Mouse (Mus musculus) induced T-regulatory cell, adult 2 months (primary cell): ENCODE results near the gene E130208F15Rik.

Source experiments
- DNase-seq: peaks from one replicate; pipeline ENCODE4 v3.0.0-alpha.2; 2012; ENCODE audit warnings: low read depth

E130208F15Rik gene

DNA sequence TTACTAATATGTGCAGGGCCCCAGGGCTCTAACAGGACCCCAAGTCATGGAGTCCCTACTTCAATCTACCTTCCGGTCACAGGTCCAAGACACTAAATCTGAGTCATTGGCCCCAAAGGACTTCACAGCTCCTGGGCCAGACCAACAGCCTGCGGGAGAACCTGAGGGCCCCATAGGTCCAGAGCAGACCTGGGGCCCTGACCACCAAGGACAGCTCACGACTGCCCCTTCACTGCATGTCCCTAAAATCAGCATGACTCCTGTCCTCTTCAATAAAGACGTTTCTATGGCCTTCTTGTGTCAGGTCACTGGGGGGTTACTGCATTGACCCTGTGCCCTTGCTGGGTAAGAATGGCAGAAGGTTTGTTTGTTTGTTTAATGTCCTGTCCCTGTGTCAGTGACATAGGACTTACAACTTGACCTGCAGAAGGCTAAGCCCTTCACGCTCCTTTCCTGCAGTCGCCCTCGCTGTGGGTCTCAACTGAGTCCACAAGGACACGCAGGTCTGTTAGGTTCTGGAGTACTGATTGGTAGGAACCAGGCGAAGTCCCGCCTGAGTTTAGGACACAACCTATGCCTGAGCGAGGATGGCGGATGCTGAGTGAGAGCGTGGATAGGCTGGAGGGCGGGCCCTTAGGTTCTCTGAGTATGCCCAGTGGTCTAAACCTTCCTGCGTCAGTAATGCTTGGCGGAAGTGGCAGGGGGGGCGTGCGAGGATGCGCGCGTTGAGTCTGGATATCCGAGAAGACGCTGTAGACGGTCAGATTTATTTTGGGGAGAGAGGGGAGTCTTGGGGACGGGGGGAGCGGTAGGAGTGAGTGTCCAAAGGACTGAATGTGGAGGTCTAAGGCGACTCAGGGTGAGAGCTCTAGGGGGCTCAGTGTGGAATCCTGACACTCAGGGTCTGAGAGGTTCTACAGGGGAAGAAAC lies 13.2 kb upstream of the E130208F15Rik start, which contains the start of gene Alkbh6:
Alkbh6 (plus strand) TSS at position 642 of the 930 bp plus-strand sequence.
- DNase-seq, result peak; percentile 98

DNA sequence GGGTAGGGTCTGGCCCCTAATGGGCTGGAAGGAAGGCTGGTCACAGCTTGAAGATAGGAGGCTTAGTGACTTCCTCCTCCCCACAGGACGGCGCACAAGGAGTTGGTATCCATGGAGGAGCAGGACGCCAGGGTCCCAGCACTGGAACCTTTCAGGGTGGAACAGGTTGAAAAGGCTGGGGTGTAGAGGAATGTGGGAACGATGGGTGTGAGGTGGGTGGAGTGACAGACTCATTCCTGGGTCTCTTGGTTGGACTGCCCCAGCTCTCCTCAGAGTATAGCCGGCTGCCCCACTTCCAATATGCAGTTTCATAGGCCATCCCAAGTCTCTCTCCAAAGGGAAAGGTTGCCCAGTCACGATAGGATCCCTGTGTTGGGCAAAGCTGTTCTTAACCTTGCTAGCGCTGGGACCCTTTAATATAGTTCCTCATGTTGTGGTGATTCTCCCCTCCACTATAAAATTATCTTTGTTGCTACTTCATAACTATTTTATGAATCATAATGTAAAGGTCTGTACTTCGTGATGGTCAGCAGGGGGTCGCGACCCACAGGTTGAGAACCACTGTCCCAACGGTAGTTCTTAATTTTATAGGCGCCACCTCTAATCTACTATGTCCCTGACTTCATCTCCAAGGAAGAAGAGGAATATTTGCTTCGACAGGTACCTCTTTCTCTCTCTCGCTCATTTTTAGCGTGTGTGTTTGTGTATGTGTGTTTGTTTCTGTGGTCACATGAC lies 12.0 kb upstream of the E130208F15Rik start:
- no peak for DNase-seq

DNA sequence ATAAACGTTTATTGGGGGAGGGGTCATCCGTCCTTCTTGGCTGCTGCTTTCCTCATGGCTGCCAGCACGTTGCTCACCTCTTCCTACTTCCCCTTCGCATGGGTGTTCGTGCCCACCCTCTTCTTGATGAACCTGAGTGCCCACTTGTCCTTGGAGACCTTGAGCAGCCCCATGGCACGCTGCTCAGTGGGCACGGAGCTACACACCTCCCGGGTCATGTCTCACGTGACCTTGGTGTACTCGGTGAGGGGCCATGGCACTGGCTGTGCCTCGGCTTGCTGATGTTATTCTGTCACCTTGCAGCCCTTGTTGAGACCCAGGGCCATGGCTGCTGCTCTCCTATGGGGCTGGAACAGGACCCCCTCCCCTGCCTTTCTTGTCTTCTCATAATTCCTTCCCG lies 11.4 kb upstream of the E130208F15Rik start:
- DNase-seq, result no peak

DNA sequence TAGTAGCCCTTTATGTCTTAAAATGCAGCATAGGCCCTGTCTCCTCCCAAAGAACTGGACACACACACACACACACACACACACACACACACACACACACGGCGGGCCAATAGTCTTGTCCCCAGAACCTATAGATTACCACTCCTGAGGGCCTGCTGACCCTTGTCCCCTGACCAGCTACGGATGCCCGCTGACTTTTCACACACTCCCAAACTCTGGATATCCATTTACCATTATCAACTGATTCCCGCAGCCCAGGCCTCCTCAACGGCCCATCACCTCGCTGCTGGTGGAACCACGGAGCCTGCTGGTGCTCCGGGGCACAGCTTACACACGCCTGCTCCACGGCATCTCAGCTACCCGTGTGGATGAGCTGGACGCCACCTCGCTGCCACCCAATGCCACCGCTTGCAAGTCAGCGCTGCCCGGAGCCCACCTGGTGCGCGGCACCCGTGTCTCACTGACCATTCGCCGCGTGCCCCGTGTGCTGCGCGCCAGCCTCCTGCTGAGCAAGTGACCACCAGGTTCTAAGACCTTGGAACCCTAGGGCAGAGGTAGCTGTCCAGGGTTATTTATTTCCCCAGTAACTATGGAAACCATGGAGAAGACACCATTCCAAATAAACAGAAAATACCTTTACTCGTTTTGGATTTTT lies 7.7 kb upstream of the E130208F15Rik start:
- DNase-seq, result no peak

DNA sequence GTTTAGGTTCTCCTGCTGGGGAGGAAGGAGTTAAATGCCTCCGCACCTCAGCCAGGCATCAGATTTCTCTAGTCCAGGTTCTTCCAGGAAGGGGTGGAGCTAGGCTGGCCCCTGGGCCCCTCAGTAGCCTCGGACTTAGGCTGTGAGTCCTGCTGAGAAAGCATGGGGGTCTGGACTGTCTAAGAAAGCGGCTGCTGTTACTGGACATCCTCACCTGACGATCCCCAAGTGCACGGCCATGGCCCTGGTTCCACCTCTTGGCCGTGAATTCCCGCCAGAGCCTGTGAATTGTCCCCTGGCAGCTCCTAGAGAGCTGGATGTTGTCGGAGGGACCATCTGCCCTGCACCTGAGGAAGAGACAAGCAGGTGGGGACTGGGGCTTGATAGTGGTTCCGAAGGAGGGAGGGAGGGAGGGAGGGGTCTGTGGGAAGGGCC lies 6.8 kb upstream of the E130208F15Rik start, which contains the start of gene Syne4:
Syne4 (plus strand) TSS at position 87 of the 435 bp plus-strand sequence.
- no peak for DNase-seq

DNA sequence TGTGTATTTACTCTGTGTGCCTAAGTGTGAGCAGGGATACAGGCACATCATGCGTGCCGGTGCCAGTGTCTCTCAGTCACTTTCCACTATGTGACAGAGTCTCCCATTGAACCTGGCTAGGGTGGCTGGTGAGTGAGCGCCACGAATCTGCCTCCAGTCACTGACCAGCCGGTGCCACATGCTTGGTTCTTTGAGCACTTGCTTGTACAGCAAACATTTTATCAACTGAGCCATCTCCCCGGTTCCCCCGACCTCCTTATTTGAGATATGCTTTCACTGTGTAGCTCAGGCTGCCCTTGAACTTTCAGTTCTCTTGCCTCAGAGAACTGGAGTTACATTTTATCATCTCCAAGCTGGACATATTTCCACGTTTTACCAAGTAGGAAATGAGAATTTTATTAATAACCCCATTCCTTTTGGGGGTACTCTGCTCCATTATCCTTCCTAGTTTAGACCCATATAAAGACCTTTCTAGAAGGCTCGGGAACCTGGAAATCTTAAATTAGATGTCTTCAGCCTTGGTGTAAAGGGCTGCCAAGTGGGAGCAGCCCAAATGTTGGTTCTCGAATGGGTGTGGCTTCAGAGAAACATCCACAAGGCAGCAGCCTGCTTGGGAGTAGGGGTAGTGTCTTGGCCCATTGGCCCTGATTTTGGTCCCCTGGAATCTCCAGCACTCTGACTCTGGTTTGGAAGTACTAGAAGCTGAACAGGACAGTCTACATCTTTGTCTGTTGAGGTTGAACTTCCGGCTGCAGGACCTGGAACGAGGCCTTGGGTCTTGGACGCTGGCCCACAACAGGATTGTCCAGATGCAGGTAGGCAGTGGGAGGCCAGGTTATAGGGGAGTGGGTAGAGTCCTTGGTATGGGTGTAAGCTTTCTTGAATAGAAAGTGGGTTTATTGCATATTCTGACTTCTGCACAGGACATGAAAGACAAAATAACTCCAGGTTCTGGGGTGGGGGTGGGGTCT lies 5.7 kb upstream of the E130208F15Rik start:
- DNase-seq, result no peak

DNA sequence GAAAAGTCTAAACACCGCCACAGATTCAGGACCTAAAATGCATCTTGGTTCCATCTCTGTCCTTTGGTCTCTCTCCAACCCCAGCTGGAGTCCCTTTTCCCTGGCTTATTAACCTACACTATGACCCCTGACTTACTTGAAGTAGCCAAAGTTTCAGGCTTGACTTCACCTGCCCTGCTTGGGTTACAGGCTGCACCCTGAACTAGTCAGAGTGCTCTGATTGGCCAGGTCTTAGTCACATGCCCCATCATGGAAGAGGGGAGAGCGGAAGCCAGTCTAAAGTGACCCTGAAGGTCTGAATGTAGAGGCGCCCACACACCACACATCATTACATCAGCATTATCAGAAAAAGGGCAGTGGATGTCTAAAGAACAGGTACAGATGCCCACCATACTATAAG lies 3.4 kb upstream of the E130208F15Rik start:
- DNase-seq, result no peak

DNA sequence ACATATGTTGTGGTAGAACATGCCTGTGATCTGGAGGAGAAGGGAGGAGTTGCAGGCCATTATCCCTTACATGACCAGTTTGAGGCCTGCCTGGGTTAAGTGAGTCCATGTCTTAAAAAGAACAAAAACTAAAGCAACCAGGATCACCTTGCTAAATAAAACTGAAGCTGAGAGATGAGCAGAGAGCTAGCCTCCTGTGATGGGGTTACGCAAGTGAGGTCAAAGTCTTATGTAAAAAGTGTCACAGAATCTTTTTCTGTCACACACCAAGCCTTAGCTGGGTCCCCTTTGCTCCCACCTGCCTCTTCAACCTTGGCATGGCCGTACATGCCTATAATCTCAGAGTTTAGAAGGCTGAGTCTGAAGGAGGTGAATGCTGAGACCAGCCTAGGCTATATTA lies 594 bp upstream of the E130208F15Rik start:
- no peak for DNase-seq

DNA sequence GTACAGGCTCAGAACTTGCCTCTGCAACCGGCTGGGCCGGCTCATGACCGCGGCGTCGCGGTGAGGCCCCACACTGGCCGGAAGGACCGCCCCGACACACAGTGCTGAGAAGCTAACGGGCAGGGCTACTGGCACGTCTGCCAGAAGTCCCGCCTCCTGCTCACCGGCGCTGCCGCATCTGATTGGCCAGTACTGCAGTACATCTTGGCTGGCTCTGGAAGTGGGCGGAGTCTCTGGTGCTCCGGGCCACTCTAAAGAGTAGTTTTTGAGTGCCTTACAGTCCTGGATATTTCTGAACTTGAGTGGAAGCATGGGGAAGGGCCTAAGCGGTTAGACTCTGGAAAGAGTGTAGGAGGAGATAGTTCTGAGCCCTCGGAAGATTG lies 736 bp downstream of the E130208F15Rik start:
- DNase-seq, result peak; percentile 97

DNA sequence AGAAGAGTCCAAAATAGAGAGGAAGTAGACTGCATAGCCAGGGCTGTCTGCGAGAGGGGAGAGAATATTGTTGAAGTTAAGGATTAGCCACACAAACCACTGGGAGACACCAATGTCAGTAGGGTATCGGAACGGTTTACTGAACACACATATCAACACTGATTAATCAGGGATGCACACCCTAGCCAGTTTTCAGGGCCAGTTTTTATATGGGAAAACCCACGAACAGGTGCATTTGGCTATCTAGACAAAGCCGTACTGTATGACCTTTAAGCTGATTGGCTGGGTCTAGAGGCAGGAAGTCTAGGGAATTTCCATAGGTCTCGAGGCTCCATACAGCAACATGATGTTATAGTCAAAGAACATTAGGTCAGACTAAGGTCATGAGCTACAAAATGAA lies 1.3 kb downstream of the E130208F15Rik start:
- peak; percentile 91 for DNase-seq

DNA sequence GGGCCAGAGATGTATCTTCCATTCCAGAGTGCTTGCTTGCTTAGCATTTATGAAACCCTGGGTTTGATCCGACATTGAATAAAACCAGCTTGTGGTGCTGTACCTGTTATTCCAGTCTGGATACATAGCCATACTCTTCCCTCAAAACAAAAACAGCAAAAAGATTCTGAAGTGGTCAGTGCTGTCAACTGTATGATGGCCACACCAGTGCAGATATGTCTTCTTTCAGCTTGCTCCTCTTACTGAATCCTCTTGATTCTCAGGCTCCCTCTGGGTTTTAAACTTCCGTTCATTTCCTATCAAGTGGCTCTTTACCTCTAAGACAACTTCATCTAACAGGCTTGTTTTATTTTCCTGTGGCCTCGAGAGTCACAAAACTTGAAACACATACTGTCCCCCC lies 2.3 kb downstream of the E130208F15Rik start, which contains the start of gene Sdhaf1:
Sdhaf1 (minus strand) TSS at position 101 of the 400 bp plus-strand sequence.
- peak; percentile 50 for DNase-seq

DNA sequence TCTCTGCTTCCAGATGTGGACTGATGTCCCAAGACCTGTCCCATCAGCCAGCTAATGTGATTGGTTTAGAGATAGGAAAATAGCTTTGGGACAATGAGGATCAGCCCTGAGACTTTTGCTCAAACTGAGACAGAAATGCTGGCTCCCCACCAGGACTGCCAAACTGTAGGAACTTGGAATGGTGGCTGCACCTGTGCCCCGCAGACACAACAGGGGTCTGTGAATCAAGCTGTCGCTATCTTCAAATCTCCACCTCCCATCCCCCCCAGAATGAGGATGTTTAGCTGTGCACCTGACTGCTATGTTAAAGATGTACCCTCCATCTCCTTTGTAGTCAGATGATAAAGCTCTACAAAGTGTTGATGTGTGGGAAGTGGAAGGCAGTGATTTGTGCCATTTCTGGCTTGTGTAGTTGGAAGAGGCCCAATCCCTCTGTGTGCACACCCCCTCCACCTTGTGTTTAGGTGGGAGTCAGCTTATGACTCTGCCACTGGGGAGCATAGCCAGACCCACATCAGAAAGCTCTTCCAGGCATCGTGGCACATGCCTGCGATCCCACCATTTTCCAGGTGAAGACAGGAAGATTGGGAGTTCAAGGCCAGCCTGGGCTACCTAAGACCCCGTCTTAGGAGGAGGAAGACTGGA lies 2.9 kb downstream of the E130208F15Rik start:
- no peak for DNase-seq

DNA sequence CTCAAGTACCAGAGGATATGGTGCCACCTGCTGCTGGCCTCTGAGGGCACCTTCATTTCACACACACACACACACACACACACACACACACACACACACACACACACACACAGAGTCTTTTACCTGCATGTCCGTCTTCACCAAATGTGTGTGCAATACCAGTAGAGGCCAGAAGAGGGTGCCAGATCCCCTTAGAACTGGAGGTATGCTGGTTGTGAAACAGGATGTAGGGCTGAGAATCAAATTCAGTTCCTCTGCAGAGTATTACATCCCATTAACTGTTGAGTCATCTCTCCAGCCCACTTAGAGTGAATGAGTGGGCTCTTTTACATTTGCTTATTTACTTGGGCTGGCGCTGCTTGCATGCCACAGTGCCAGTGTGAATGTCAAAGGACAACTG lies 3.8 kb downstream of the E130208F15Rik start:
- DNase-seq, result peak; percentile 91

DNA sequence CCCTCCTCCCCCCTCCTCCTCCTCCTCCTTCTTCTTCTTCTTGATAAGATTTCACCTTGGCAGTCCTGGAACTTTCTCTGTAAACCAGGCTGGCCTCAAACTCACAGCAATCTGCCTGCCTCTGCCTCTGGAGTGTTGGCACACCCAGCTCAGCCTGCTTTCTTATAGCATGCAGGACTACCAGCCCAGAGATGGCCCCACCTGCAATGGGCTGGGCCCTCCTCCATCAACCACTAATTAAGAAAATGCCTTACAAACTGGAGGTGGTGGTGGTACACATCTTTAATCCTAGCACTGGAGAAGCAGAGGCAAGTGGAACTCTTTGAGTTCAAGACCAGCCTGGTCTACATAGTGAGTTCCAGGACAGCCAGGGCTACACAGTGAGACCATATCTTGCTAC lies 4.9 kb downstream of the E130208F15Rik start:
- DNase-seq, result no peak

DNA sequence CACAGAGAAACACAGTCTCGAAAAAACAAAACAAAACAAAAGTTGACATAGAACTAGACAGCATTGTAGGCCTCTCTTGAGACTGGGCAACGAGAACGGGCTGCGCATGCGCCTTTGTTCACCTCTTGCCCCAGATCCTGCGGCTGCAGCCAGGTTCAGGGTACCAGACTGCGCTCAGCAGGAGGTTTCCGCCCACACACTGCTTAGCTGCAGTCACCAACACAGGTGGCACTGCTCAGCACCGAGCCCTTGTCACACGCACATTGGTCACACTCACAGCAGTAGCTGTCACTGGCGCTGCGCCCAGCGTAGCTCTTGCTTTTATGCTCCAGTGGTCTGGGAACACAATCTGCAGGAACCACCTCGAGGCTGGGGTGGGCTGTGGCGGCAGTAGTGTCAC lies 5.6 kb downstream of the E130208F15Rik start:
- peak; percentile 81 for DNase-seq

DNA sequence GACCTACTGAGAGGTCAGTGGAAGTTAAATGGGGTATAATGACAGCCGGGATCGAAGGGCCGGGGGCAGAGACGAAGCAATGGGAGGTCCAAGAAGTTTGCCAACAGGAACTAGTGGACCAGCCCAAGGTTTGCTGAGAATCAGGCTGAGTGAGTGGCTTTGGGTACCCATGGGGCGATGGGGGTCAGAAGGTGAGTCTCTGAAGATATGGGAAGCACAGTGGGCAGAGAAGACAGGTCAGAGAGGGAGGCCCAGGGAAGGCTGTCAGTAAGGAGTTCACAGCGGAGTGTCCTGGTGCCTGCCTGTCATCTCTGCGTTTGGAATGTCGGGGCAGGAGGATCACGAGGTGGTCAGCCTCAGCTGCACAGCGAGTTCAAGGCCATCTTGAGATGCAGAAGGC lies 6.8 kb downstream of the E130208F15Rik start:
- DNase-seq, result no peak

DNA sequence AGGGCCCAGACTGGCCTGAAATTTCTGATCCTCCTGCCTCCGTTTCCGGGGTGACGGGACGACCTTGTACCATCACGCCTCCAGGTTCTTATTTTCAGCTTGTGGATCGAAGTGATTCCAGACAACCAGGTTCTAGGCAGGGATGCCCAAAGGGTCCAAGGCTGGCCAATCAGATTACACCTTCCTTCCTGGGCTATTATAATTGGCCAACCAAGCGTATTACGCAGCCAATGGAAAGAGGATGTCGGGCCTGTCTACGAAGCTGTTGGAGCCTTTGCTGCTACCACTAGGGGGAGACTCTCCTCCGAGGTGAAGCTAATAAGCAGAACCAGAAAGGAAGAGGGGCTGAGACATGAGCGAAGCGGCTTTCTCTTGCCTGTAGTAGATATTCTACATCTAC lies 10.3 kb downstream of the E130208F15Rik start:
- DNase-seq, result peak; percentile 97

DNA sequence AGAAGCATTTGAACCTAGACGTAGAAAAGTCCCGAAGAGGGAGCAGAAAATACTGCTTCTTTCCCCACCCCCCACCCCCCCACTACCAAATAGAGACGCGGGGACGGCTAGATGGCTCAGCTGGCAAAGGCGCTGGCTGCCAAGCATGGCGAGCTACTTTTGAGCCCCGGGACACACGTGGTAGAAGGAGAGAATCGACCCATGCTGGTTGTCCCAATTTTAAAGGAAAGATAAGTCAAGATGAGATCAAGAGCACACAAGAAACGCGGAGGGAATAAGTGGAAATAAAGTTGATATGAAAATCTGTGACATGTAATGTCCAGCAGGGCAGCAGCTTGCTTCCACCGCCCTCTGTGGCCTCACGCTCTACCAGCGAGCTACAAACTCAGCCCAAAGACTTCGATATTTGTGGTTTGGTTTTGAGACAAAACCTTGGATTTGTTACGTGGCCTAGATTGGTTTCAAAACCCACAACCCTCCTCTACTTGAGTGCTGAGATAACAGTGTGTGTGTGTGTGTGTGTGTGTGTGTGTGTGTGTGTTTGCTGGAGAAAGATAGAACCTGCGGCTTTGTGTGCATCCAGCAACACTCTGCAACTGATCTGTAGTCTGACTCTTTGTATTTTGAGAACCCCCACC lies 11.2 kb downstream of the E130208F15Rik start:
- DNase-seq, result peak; percentile 50

DNA sequence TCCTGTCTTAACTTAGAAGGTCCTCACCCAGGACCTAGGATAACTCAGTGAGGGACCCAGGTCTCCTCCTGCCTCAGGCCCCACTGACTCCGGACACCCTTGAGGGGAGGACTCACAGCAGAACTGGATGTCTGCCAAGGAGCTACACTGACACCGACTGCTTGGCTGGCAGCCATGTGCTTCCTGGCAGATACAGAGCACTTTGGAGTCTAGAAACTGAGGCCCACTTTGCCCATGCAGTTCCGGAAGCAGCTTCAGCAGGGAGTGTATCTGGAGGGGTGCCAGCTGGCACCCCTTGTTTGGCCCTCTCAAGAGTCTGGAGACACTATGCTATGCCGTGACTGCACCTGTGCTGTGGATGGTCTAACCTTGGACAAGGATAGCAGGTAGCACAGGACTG lies 11.9 kb downstream of the E130208F15Rik start:
- no peak for DNase-seq

DNA sequence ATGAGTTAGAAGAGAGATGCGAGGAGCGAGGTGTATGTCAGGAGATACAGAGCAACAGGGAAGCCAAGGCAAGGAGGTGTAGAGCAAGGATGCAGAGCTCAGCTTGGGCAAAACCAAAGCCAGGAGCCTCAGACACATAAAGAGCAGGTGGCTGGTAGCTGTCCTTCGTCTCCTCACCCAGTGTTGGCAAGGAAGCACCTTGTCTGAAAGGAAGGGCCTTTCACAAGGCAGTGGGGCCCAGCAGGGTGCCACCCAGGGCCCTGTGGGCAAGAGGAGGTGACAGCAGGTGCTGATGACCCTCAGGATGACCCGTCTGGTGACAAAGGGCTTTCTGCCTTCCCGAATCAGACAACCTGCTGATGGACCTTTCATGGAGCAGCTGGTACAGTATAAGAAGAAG lies 13.0 kb downstream of the E130208F15Rik start:
- no peak for DNase-seq
